Mouse (Mus musculus) c-Kit-positive CD71-positive TER-119-negative erythroid progenitor cells, embryonic 14.5 days (primary cell): ENCODE results near the gene Ddr2.
"Not testable (repeated sequence)": the region's sequence is repeated elsewhere in the genome, so short reads cannot be mapped to it uniquely, and the experiment has no call there.

Experiments
- DNase-seq: peaks from one replicate; pipeline ENCODE4 v3.0.0-alpha.2; 2013; ENCODE audit warnings: low read depth

Ddr2 gene

DNA sequence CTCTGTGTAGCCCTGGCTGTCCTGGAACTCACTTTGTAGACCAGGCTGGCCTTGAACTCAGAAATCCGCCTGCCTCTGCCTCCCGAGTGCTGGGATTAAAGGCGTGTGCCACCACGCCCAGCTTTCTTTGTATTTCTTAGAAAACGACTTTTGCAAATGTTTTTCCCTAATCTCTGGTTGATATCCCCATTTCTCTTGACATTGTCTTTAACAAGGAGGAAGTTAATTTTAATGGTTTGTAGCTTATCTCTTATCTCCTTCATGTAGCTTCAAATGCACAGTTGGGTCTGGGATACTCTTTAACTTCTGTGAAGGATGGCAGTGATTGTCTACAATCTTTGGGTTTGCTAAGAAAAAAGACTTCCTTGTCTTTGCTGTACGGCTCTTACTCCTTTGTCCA lies 7.7 kb downstream of the Ddr2 start:
- not testable (repeated sequence) for DNase-seq

DNA sequence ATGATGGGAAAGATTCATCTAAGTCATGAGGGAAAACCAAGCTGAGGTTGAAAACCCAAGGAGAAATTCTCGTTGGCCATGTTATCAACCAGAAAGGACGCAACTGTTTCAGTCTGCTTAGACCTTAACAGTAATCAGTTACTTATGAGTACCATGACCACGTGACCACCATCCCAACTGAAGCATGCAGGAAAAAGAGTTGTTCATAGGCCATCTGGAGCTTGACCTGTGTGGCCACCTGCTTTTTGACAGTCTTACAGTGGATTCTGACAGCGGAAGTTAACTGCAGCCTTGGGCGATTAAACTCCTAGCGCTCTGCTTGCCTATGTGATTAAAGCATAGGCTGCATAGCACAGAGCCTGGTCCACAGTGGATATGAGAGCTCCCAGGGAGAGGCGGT lies 23.9 kb downstream of the Ddr2 start:
- DNase-seq: no peak

DNA sequence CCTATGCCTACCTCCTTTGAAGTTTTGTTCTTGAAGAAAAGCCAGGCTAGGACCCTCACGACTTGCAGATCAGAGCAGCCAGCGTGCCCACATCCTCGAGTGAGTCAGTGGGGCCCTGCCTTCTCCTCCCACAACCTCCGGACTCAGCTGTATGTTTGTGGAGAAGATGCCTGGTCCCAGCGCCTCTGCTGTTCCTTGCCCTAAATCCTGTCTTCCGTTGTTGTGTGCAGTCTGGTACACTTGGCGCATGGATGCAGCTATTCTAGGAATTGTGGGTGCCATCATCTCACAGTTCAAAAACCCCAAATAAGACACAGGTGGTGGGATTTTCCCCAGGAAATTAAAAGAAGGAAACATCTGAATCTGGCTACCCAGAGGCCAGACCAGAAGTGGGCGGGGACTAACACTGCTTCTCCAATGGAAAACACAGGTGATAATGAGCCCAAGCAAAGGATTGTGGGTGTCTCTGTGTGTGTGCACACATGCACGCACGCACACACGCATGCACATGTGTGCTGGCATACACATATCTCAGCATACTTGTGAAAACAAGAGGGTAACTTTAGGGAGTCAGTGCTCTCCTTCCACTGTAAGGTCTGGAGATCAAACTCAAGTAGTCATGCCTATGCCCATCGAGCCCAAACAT lies 26.3 kb downstream of the Ddr2 start:
- no peak for DNase-seq

DNA sequence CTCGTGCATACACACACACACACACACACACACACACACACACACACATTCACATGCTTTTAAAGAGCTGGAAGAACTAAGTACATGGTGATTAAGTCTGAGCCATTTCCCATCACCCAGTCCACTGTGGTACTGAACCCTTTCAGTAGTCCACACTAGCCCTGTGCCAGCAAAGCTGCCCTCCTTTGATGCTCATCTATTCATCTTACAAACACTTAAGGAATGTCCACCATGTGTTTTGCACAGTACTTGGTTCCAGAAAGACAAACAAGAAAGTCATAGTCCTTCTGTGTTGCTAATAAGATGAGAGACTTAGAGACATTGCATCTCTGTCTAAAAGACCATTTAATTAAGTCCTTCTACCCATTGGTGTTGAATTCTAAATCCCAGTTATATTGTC lies 29.7 kb downstream of the Ddr2 start:
- no peak for DNase-seq

DNA sequence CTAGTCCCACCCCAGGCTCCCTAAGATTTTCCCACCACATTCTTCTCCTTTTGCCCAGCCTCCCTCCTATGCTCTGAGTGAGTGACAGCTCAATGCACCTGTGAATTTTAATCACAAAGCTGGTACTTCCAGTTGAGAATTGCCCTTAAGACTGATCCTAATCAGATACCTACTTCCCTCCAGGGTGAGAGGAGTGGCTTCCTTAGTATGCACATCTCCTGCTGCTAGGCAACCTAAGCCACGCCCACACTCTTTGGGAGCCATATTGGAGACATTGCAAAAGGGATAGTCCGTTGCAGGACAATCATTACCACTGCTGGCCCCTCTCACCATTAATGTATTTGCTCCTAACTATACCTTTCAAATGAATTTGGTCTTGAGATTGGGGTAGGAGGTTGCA lies 31.1 kb downstream of the Ddr2 start:
- no peak for DNase-seq

DNA sequence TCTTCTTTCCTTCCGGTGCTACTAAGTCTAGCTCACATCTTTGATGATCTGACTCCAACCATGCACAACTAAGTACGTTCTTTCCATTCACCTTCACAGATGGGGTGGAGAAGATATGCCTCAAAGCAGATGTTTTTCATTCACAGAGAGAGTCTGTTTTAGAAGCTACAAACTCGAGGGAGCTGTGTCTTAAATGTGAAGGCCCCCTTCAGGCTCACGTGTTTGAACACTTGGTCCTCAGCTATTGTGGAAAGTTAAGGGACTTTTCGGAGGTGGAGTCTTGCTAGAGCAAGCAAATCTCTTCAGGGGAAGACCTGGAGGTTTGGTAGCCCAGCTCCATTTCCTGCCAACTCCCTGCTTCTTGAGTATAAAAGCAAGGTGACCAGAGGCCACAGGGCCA lies 34.2 kb downstream of the Ddr2 start:
- no peak for DNase-seq

DNA sequence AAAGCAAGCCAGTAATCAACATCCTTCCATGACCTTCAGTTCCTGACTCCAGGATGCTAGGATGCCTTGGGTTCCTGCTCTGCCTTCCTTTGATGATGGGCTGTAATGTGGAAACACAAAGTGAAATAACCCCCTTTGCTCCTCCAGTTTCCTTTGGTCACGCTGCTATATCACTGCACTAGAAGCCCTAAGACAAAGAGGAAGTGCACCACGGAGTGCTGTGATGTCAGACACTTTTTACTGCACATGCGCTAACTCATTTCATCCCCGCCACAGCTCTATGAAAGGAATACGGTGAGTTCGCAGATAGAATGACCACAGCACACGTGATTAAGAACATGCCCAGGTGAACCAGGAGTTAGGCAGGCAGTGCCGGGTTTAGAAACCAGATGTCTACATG lies 36.8 kb downstream of the Ddr2 start:
- DNase-seq: no peak

DNA sequence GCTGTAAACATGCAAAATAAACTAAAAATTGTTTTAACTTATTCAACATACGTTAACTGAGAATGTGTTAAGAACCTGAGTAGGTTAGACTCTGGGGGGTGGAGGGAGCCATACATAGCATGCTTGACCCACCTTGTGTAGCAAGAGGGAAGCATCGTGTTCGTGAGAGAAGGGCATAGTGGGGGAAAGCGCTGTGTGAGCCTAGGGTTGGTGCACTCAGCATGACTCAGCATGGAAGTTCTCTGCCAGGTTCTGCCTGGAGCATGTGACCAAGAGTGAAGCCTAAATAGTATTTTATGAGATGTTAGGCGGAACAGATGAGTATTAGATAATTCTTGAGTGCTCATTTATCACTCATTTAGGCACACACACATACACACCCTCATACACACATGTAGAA lies 41.4 kb downstream of the Ddr2 start:
- DNase-seq: no peak

DNA sequence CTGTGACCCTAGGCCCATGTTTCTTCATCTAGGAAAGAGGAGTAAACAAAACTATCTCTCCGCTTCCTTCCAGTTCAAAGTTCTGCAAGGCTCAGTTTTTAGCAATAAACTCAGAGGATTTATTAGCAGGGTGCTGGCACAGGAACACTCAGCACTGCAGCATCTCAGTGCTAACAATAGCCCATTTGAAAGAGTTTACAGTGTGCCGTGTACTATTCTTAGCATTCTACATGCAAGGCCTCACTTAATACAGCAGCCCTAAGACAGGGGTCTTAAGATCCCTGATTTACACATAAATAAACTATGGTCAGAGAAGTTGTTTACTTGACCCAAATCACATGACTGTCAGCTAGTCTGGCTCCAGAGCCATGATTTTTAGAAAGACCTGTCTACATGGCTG lies 44.6 kb downstream of the Ddr2 start:
- no peak for DNase-seq

DNA sequence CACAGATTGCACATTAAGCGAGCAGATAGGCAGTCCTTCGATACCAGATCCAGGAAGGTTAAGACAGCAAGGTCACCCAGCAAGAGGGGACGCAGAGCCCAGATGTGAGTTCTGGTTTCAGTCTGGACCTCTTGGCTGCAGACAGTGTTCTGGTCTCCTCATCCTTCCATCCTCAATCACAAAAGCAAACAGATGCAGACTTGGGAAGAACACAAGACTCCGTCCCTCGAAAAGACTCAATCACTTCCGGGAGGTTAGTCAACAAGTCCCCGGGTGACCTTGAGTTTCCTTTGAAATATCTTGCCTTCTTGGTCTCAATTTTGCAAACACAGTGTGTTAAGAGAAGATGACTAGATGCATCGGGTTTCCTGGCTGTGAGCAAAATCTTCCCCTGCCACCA lies 45.6 kb downstream of the Ddr2 start:
- DNase-seq: no peak

DNA sequence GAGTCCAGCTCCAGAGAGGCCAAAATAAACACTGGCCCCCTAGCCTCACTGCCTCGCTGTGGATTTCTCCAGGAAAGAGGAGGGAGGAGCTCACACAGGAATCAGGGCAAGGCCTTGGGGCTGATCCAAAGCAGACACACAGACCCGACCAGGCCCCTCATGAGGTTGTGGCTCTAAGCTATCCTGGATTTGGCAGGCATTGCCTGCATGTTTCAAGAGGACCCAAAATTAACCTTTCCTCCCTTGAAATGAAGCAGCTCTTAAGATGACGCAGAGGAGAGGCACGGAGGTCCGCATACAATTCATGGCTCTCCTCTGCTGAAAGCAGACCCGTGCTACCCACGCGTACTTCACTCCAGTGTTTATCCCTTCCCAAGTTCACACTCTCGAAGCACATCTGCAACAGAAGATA lies 46.5 kb downstream of the Ddr2 start:
- DNase-seq: no peak

DNA sequence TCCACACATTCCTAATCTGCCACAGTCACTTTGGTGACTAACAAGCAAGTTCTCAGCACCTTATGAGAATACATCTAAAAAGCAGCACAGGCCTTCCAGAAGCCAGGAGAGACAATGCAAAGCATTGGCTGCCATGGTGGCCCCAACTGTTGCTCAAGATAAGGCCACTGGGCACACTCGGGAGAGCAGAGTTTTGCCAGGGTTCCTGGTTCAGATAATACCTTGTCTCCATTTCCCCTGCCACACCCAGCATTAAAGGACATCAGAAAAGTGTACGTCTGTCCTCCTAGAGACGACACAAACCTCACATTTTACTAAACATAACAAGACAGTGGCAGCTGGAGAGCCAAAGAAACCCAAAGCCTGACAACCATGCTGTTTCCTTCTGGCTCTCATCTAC lies 50.3 kb downstream of the Ddr2 start:
- no peak for DNase-seq

DNA sequence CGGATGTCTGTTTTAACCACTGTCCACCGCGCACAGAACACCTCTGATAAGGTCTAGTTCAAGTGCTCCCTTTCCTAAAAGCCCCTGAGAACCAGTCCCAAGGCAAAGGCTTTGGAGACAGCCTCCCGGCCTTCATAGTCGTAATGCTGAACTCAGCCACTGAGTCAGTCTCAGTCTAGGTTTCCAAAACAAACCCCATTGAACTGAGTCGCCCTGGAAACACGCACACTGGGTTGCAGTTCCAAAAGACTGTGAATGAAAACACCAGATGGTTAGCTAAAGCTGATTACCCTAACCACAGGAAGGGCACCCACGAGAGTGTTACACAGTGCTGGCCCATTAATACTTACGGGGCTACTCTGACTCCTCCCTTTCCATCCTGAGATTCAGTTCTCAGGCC lies 51.2 kb downstream of the Ddr2 start:
- no peak for DNase-seq

DNA sequence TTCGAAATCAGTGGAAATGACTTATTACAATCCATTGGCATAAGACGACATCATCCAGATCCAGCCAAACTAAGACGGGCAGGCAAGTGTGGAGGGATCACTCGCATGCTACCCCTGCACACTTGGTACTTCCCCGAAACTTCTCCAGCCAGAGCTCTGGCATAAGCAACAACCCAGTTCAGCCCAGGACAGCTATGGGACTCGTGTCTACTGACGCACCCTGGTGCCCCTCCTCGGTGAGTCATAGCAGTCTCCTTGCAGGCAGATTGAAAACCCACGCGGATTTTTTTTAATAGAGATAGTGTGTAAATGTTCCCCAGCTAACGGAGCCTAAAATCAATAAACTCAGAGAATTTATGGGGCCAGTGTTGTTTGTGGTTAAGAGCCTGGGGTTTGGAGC lies 52.5 kb downstream of the Ddr2 start:
- DNase-seq: no peak

DNA sequence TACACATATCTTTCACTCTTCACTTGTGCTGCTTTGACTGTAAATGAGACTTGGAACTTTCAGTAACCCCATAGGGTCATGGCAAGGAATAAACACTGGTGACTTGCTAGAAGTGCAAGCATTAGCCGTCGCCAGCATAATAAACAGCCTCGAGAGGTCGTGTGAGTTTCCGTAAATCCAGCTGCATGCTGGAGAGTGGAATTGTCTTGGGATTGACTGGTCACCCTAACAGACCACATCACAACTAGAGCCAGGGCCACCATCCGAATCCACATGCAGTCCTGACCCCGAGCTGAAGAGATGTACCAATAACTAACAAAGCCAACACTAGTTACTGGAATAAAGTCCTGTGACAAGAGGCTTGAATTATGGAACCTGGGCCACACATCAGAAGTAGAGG lies 53.0 kb downstream of the Ddr2 start:
- no peak for DNase-seq

DNA sequence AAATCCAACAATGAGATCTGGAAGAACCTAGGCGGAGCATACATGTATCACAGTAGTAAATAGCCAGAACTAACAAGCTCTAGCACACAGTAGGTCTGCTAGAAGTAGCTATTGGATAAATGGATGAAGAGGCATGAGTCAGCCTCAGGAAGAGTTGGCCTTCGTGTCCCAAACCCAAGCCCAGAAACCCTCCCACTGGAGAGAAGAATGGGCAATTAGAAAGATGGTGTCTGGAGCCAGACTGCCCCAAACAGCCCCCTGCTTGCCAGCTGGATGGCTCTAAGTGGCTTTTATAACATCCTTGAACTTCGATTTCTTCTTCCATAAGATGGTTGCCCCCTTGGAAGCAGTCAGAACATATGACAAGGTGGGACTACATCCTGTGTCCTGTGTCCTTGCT lies 53.6 kb downstream of the Ddr2 start:
- no peak for DNase-seq

DNA sequence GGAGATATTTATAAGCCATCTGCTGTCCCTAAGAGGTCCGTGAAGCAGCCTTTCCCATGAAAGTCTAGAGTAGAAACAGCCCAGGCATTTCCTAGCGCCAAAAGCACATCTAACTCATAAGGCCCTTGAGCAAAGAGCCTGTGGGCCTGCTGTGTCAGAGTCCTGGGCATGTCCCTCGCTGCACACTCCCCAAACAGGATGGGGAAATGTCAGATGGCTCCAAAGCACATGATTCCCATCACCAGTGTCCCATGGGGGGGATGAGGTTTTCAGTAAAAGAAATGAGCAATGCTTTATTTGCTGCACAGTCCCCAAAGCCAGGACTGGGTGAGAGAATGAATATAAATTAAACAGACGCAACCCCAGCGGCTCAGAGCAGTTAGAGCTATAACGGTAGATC lies 54.3 kb downstream of the Ddr2 start:
- no peak for DNase-seq

DNA sequence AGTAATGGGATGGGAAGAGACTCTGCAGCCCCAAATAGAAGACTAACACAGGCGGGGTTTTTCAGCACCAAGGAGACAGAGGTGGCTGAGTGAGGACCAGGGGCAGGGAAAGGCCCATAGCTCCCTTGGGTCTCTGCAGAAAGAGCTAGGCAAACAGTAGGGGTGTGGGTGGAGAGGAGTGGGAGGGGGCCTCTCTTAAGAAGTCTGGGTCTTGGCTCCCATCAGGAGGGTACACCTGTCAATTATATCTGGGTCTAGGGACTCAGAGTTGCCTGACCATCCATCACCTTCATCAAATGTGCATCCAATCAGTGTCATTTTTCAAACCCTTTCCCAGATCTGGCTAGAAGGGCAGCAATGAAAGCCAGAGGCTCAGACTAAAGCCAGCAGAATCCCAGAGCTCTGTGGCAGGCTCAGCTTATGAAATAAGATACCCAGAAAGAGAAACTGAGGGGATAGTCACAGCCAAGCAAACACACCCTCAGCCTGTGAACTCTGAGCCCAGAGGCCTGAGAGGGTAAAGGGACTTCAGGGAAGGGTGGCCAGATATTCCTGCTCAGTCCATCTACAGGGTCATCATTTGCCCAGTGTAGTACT lies 58.0 kb downstream of the Ddr2 start:
- DNase-seq: no peak

DNA sequence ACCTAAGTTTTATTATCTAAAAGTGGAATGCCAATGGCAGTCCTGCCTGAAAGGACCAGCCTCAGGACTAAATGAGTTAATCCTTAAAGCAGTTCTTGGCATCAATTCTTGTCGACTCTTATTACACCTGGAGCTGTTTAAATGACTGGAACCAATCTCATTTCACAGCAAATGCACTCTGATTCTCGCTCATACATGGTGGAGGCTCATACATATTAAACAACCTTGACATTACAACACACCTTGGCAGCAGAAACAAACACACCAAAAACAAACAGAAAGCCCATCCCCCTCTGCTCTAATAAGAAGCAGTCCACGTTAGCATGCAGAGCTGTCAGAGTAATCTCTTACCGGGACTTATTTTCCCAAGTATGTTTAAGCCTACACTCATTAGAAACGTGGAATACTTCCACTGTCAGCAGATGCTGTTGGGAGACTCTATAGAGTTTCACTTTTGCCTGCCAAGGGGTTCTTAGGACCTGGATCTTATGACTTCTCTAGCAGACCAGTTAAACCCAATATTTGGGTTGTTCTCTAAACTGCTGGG lies 58.9 kb downstream of the Ddr2 start:
- no peak for DNase-seq

DNA sequence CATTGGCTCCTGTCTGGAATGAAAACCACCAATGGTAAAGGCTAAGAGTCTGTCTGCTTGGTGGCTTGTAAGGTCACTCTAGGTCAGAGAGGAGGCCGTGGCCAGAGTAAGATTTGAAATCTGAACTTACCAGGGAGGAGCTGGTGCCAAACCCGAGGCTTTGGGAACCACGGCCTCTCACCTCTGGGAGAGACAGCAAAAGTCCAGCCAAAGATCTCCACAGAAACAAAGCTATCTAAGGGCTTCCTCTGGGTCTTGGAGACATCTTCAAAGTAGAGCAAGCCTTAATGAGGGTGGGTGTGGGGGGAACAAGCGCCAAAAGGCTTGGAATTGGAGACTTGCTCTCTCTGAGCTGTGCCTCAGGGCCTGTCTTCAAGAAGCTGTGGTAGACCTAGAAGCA lies 62.1 kb downstream of the Ddr2 start:
- DNase-seq: no peak

DNA sequence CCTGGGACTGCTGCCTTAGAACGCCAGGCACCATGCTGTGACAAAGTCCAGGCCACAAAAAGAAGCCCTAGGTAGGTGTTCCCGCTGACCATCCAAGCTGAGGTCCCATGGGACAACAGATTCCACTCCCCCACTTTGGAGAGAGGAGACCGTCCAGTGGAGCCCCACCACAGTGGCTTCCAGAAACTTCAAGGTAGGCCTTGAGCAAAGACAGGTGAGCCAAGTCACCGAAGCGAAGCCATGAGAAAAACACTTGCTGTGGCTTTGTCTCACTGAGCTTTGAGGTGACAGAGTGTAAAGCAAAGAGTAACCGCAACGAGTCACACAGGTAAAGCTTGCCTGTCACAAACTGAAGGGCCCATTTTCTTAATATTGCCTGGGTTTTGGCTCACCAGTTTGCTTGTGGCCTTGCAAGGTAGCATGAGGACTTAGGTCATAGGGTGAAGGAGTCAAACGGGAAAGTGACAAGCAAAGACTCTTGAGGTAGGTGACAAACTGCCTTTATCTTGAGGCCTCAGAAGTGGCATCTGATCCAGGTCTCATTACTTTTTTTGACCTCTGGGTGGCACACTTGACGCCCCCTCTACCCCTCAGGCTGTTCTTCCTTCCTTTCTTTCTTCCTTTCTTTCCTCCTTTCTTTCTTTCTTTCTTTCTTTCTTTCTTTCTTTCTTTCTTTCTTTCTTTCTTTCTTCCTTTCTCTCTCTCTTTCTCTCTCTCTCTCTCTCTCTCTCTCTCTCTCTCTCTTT lies 65.7 kb downstream of the Ddr2 start:
- no peak for DNase-seq

DNA sequence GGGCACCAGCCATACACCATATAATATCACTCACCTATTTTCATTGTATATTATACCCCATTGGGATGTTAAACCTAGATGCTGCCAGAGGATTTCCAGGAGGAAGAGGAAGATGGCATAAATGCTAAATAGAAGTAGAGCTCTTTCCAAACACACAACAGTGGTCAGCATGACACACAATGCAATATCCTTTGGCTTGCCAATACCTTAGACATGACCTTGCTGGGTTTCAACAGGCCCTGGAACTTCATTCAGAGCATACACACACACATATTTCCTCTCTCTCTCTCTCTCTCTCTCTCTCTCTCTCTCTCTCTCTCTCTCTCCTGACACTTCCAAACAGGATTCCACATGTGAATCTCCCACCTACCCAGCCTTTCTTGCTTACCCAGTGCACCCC lies 66.8 kb downstream of the Ddr2 start:
- DNase-seq: no peak

DNA sequence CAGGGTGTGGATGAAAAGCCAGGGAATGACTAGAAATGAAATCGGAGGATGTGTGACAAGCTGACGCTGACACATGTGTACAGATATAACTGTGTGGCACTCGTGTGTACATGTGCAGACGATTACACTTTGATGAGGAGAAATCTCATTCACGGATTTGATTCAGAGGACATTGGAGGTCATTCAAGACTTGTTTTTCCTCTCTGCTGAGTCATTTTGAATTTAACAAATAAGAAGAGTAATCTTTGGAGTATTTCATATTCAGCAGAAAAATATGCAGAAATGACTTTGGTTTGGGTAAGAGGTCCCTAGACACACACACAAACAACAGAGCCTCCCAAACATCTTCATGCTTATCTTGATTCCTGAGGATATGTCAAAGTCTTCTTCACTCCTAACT lies 67.6 kb downstream of the Ddr2 start:
- no peak for DNase-seq

DNA sequence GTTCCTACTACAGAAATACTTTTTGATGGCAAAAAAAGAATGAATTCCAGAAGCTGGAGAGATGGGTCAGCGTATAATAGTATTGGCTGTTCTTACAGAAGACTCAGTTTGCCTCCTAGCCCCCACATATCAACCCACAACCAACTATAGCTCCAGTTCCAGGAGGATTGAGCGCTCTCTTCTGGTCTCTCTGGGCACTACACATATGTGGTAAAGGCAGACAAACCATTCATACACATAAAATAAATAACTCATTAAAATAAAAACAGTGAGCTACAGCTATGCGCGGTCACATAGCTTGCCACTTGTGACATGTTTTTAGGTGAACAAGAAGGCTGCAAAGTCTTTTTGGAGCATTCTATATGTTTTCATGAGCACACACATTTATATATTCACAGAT lies 71.2 kb downstream of the Ddr2 start:
- no peak for DNase-seq
